Mouse (Mus musculus) lung, adult 2 months (tissue): Measurements from ENCODE around the gene Hapln4. TPM values are rescaled to one million over a fixed set of nuclear protein-coding genes. Genes with fewer than 3 reads are reported as not detected.
A peak's percentile ranks its signal among the peaks of the same experiment; 100 is the strongest.

Source experiments
- DNase-seq: peaks from one replicate; pipeline ENCODE4 v3.0.0; 2022
- H3K4me1 ChIP-seq: fragments of 200-500 bp; 2 replicates; pipeline ENCODE4 v1.6.1; 2011; ENCODE audit warnings: low read length; ENCODE audit not compliant: control insufficient read depth, insufficient read depth
- H3K4me3 ChIP-seq: fragments of 200-500 bp; replicated peaks from 2 replicates; pipeline ENCODE3; 2011; ENCODE audit warnings: low read depth, mild to moderate bottlenecking, control low read depth, low read length; ENCODE audit errors: extremely low read depth
- CTCF ChIP-seq: fragments of 200-500 bp; IDR thresholded peaks from 2 replicates; pipeline ENCODE4 v1.5.1; 2011; ENCODE audit warnings: mild to moderate bottlenecking, low read length, control low read depth; ENCODE audit not compliant: insufficient read depth
- POLR2A ChIP-seq: fragments of 200-500 bp; IDR thresholded peaks from 2 replicates; pipeline ENCODE4 v1.6.1; 2011; ENCODE audit warnings: low read depth, mild to moderate bottlenecking, control low read depth, low read length, borderline replicate concordance; ENCODE audit errors: extremely low read depth
- WGBS: fragments of 180-500 bp; shearing (Covaris S2); methylation state at CpG from one replicate; pipeline ENCODE4 v1.1.7; 2018; 5-methylcytosine and 5-hydroxymethylcytosine counted together
- polyA plus RNA-seq: library from polyadenylated mRNA; depleted of rRNA; stranded (reverse); fragments of >200 nt; gene quantifications from 2 replicates; pipeline ENCODE4 v1.2.3, GENCODE M21; 2012

Gene Hapln4
- polyA plus RNA-seq, 1 experiment, result 0.11 TPM

DNA sequence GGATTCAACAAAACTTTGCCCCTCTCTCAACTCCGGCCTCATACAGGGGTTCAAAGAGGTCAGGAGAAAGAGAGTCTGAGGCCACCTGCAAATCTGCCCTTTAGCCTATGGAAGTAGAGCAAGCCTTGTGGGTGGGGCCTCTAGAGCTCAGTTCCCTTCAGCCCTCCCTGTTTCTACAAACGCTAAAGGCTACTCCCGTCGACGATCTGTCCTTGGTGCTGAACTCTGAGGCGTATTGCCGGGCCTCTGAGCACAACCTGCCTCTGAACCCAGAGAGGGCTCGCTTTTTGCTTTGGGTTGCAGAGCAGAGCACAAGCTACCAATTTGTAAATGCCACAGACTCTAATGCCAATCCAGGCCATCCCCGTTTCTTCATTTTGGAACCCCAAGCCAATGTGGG is 34.4 kb downstream of the Hapln4 start:
- no peak for TF ChIP-seq CTCF
- TF ChIP-seq POLR2A, result no peak
- Histone ChIP-seq H3K4me3 (no peak overlapping the region), H3K4me1 (no peaks in the 10 kb centered on the region)
- DNase-seq, result no peak
- WGBS, result 8% methylated on average over 9 of the region's 9 CpGs

GRCm38 (mm10) chr8:70118726-70119700 is 35.8 kb downstream of the Hapln4 start:
- no peak for TF ChIP-seq CTCF
- TF ChIP-seq POLR2A, result no peak
- Histone ChIP-seq H3K4me3 (no peak overlapping the region), H3K4me1 (no peaks in the 10 kb centered on the region)
- no peak for DNase-seq
- WGBS, result 17% methylated on average over 17 of the region's 17 CpGs

DNA sequence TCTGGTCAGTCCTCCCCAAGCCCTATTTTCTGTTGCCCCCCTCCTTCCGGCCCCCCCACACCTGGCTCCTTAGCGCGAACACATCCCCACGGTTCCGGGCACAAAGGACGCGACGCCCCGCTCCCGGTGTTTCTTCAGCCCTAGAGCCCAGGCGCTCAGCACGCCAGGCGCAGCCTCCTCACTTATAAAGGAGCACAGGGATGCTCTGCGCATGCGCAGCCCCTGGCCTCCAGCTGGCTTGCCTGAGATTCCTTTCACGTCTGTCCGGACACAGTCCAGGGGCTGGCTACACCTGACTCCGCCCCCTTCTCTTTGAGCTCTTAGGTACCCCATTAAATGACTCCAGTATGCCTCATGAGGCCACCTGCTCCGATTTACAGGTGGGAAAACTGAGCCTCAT is 37.4 kb downstream of the Hapln4 start, which contains the start of gene Ncan:
Gene Ncan (minus strand): TSS at position 207 of the 400 bp plus-strand sequence.
- WGBS, result 2% methylated on average over 19 of the region's 19 CpGs
- Histone ChIP-seq H3K4me3 (no peak within 1 kb of the TSS), H3K4me1 (no peaks in the 10 kb centered on the region)
- TF ChIP-seq POLR2A (no peak), CTCF (no peak)
- DNase-seq, result no peak

DNA sequence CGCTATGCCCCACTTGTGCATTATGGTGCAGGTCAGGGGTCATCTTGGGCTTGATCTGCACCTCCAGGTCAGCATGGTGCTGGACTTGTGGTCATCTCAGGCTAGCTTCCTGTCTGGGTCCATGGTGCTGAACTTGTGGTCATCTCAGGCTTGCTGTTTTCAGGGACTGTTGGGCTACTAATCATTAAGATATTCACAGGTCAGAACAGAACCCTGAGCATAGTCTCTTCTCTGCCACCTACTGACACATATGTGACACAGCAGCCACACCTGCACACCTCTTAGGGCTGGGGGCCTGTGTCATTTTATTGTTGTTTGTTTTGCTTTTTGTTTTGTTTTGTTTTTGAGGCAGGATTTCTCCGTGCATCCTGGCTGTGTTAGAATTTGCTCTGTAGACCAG is 39.6 kb downstream of the Hapln4 start:
- no peak overlapping the region for H3K4me3 ChIP-seq
- 56% methylated on average over 2 of the region's 2 CpGs for WGBS
- no peaks in the 10 kb centered on the region for H3K4me1 ChIP-seq
- no peak for DNase-seq
- TF ChIP-seq CTCF (peak; percentile 42), POLR2A (no peak)

- Histone ChIP-seq H3K4me1 (no peaks in the 10 kb centered on the region), H3K4me3 (no peak overlapping the region)
- 58% methylated on average over 8 of the region's 8 CpGs for WGBS
- TF ChIP-seq CTCF (no peak), POLR2A (no peak)
- no peak for DNase-seq
Observed at GRCm38 (mm10) chr8:70124992-70125391, 41.7 kb downstream of the Hapln4 start.

DNA sequence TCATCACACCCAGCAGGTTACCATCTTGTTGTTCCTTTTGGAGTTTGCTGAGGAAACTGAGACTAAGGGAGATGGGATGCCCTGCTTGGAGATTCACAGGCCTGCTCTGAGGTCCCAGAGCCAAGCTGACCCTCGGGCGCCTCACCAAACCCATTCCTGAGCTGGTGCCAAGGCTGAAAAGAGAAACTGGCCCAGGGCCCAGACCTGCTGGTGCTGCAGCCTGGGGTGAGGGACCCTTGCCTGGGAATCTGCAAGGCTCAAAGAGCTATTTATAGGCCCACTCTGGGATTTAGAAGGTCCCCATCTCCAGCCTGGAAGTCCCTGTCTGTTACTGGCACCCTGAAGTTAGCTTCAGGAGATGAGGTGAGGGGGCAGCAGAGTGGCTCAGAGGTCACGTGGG is 45.2 kb downstream of the Hapln4 start:
- Histone ChIP-seq H3K4me3 (no peak overlapping the region), H3K4me1 (peaks cover 3% of the 10 kb centered on the region; the same call in 1 of the 2 replicates)
- WGBS, result 50% methylated on average over 3 of the region's 3 CpGs
- no peak for DNase-seq
- TF ChIP-seq POLR2A (no peak), CTCF (no peak)

DNA sequence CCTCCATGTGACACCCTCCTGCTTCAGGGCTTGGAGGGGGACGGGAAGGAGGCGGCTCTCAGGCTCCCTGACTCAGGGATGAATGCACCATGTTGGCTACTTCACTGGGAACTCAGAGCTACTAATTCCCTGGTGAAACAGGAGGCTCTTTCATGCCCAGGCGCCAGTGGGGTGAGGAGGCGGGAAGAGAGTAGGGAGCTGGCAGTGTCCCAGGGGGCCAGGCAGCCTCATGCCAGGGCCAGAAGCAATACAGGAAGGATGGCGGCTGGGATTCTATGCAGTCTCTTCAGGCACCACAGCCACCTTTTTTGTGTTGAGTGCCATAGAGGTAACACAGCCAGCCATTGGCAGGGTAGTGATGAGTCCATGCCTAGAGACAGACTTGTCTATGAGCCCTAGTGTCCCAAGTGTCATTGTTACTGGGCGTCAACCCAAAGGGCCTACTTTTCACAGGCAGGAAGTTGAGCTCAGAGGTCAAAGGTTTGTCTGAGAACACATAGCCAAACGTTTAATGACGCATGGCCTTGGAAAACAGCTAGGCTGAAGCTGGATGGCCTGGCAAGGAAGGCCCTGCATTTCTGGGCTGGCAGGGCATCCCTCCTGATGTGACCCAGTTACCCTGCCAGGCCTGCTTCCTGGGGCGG is 46.2 kb downstream of the Hapln4 start:
- DNase-seq, result no peak
- TF ChIP-seq CTCF, result no peak
- TF ChIP-seq POLR2A, result no peak
- WGBS, result 51% methylated on average over 9 of the region's 9 CpGs

GRCm38 (mm10) chr8:70130066-70130465 is 46.8 kb downstream of the Hapln4 start:
- Histone ChIP-seq H3K4me3 (no peak overlapping the region), H3K4me1 (peaks cover 3% of the 10 kb centered on the region; the same call in 1 of the 2 replicates)
- TF ChIP-seq CTCF, result no peak
- no peak for TF ChIP-seq POLR2A
- DNase-seq, result no peak
- 81% methylated on average over 3 of the region's 3 CpGs for WGBS

More for the DNA sequence above, 46.2 kb downstream of the Hapln4 start:
- H3K4me1 ChIP-seq, result peaks cover 3% of the 10 kb centered on the region; the same call in 1 of the 2 replicates
- no peak overlapping the region for H3K4me3 ChIP-seq

DNA sequence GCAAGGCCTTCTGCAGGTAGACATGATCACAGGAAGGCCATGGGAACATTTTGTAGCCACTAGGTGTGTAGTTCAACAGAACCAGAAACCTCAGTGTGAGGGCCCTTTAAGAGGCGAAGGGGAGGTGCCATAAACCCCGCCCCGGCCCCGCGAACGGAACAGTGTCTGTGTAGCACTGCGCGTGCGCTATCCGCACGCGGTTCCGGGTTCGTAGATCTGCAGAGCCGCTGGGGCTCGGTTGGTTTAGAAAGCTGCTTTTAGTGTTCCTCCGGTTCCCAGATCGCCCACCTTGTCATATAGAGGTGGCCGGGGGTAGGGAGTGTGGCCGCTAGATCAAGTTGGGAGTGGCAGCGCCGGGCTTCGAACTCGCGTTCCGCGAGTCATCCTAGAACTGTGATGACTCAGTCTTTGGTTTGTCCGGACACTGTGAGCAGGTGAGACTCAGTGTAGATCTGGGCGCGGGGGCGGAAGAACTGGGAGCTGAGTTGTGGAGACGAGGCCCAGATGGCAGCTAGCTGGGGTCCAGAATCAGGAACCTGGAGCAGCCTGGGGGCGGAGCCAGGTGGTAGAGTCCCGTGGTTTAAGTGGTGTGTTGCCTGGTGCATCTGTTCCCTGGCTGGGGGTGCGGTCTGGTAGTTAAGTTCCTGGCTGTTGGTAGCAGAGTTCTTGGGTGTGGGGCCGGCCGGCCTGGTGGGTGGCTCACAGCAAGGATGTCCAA is 48.1 kb downstream of the Hapln4 start, which contains the start of gene Nr2c2ap:
Gene Nr2c2ap (plus strand): TSS at position 168 of the 718 bp plus-strand sequence.
- WGBS, result 2% methylated on average over 37 of the region's 37 CpGs
- TF ChIP-seq POLR2A (peak; percentile 53; the same call in 1 of the 2 replicates), CTCF (no peak)

More for the DNA sequence above, 48.1 kb downstream of the Hapln4 start, which contains the start of gene Nr2c2ap:
- DNase-seq, result peak; percentile 73
- H3K4me1 ChIP-seq, result peaks cover 3% of the 10 kb centered on the region; the same call in 1 of the 2 replicates
- peak within 1 kb of the TSS; percentile 89 for H3K4me3 ChIP-seq
